Mouse (Mus musculus): ENCODE measurements at regions not wholly inside any gene's neighbourhood (a gene's known extent, or its start where the extent isn't known, plus 50 kb on each side); places are given as distances from the start of the nearest gene placed in this dataset.

- Histone ChIP-seq H3K9ac (replicated peaks; ENCODE audit: low read length, poor library complexity, severe bottlenecking) (no peak overlapping the region), H3K27me3 (ENCODE audit: insufficient read depth, low read length) (no peaks in the 10 kb centered on the region), H3K9me3 (ENCODE audit: low read length) (no peaks in the 10 kb centered on the region), H3K27ac (ENCODE audit: low read depth, low read length) (no peak overlapping the region), H3K36me3 (ENCODE audit: insufficient read depth, low read length) (no peaks in the 10 kb centered on the region), H3K4me2 (ENCODE audit: low read depth, low read length, poor library complexity, severe bottlenecking) (no peak overlapping the region), H3K4me1 (ENCODE audit: insufficient read depth, low read length) (no peaks in the 10 kb centered on the region), H3K4me3 (ENCODE audit: low read depth, low read length) (no peak overlapping the region)
- 14% methylated on average over 12 of the region's 12 CpGs for WGBS
- 0 out of 2 replicates have a peak, but pooled peaks have one; percentile 3 for TF ChIP-seq CTCF (IDR thresholded peaks at IDR 0.05)
- DNase-seq (ENCODE audit: low spot score) (peak; percentile 62), ATAC-seq (ENCODE audit: low FRiP score) (peak; percentile 73; the same call in 1 of the 2 replicates)
Measured at GRCm38 (mm10) chrX:11550164-11550851, 222.7 kb downstream of the H2al1j start.

- H3K4me3 ChIP-seq (ENCODE audit: low read depth, low read length): no peak overlapping the region
- ATAC-seq (ENCODE audit: low FRiP score) (no peak), DNase-seq (ENCODE audit: low spot score) (peak; percentile 6)
- H3K36me3 ChIP-seq (ENCODE audit: insufficient read depth, low read length): no peaks in the 10 kb centered on the region
- H3K27ac ChIP-seq (ENCODE audit: low read depth, low read length): no peak overlapping the region
- 50% methylated on average over 5 of the region's 5 CpGs for WGBS
- no peak overlapping the region for H3K9ac ChIP-seq (replicated peaks; ENCODE audit: low read length, poor library complexity, severe bottlenecking)
- H3K27me3 ChIP-seq (ENCODE audit: insufficient read depth, low read length): no peaks in the 10 kb centered on the region
- no peak for TF ChIP-seq CTCF (IDR thresholded peaks at IDR 0.05)
- no peaks in the 10 kb centered on the region for H3K9me3 ChIP-seq (ENCODE audit: low read length)
- H3K4me2 ChIP-seq (ENCODE audit: low read depth, low read length, poor library complexity, severe bottlenecking): no peak overlapping the region
- H3K4me1 ChIP-seq (ENCODE audit: insufficient read depth, low read length): no peaks in the 10 kb centered on the region
Measured at GRCm38 (mm10) chrX:11552177-11552576, 224.6 kb downstream of the H2al1j start.

- TF ChIP-seq CTCF (IDR thresholded peaks at IDR 0.05): no peak
- no peaks in the 10 kb centered on the region for H3K9me3 ChIP-seq (ENCODE audit: low read length)
- H3K4me1 ChIP-seq (ENCODE audit: insufficient read depth, low read length): no peaks in the 10 kb centered on the region
- no peak overlapping the region for H3K27ac ChIP-seq (ENCODE audit: low read depth, low read length)
- H3K9ac ChIP-seq (replicated peaks; ENCODE audit: low read length, poor library complexity, severe bottlenecking): no peak overlapping the region
- no peak for ATAC-seq (ENCODE audit: low FRiP score)
- H3K36me3 ChIP-seq (ENCODE audit: insufficient read depth, low read length): no peaks in the 10 kb centered on the region
- peak; percentile 52 for DNase-seq (ENCODE audit: low spot score)
- WGBS: 69% methylated on average over 7 of the region's 7 CpGs
- no peaks in the 10 kb centered on the region for H3K27me3 ChIP-seq (ENCODE audit: insufficient read depth, low read length)
- H3K4me3 ChIP-seq (ENCODE audit: low read depth, low read length): no peak overlapping the region
- no peak overlapping the region for H3K4me2 ChIP-seq (ENCODE audit: low read depth, low read length, poor library complexity, severe bottlenecking)
Measured at GRCm38 (mm10) chrX:11555035-11555570, 227.5 kb downstream of the H2al1j start.

GRCm38 (mm10) chrX:11558260-11558659, 230.6 kb downstream of the H2al1j start:
- WGBS: 97% methylated on average over 2 of the region's 2 CpGs
- H3K9me3 ChIP-seq (ENCODE audit: low read length): no peaks in the 10 kb centered on the region
- ATAC-seq (ENCODE audit: low FRiP score) (no peak), DNase-seq (ENCODE audit: low spot score) (no peak)
- no peak for TF ChIP-seq CTCF (IDR thresholded peaks at IDR 0.05)
- no peaks in the 10 kb centered on the region for H3K27me3 ChIP-seq (ENCODE audit: insufficient read depth, low read length)
- no peaks in the 10 kb centered on the region for H3K36me3 ChIP-seq (ENCODE audit: insufficient read depth, low read length)
- no peaks in the 10 kb centered on the region for H3K4me1 ChIP-seq (ENCODE audit: insufficient read depth, low read length)
- no peak overlapping the region for H3K4me3 ChIP-seq (ENCODE audit: low read depth, low read length)
- H3K27ac ChIP-seq (ENCODE audit: low read depth, low read length): no peak overlapping the region
- H3K4me2 ChIP-seq (ENCODE audit: low read depth, low read length, poor library complexity, severe bottlenecking): no peak overlapping the region
- H3K9ac ChIP-seq (replicated peaks; ENCODE audit: low read length, poor library complexity, severe bottlenecking): no peak overlapping the region

GRCm38 (mm10) chrX:11560550-11561276, 233.1 kb downstream of the H2al1j start:
- DNase-seq (ENCODE audit: low spot score) (no peak), ATAC-seq (ENCODE audit: low FRiP score) (no peak; the same call in 1 of the 2 replicates)
- no peak overlapping the region for H3K9ac ChIP-seq (replicated peaks; ENCODE audit: low read length, poor library complexity, severe bottlenecking)
- no peaks in the 10 kb centered on the region for H3K4me1 ChIP-seq (ENCODE audit: insufficient read depth, low read length)
- 58% methylated on average over 16 of the region's 17 CpGs for WGBS
- no peaks in the 10 kb centered on the region for H3K27me3 ChIP-seq (ENCODE audit: insufficient read depth, low read length)
- H3K4me2 ChIP-seq (ENCODE audit: low read depth, low read length, poor library complexity, severe bottlenecking): no peak overlapping the region
- no peaks in the 10 kb centered on the region for H3K9me3 ChIP-seq (ENCODE audit: low read length)
- no peaks in the 10 kb centered on the region for H3K36me3 ChIP-seq (ENCODE audit: insufficient read depth, low read length)
- H3K4me3 ChIP-seq (ENCODE audit: low read depth, low read length): no peak overlapping the region
- no peak for TF ChIP-seq CTCF (IDR thresholded peaks at IDR 0.05)
- no peak overlapping the region for H3K27ac ChIP-seq (ENCODE audit: low read depth, low read length)

GRCm38 (mm10) chrX:11565888-11566287, 238.3 kb downstream of the H2al1j start:
- H3K4me3 ChIP-seq (ENCODE audit: low read depth, low read length): no peak overlapping the region
- TF ChIP-seq CTCF (IDR thresholded peaks at IDR 0.05): no peak

More at GRCm38 (mm10) chrX:11565888-11566287, 238.3 kb downstream of the H2al1j start:
- H3K4me2 ChIP-seq (ENCODE audit: low read depth, low read length, poor library complexity, severe bottlenecking): no peak overlapping the region
- H3K27ac ChIP-seq (ENCODE audit: low read depth, low read length): no peak overlapping the region
- DNase-seq (ENCODE audit: low spot score) (no peak), ATAC-seq (ENCODE audit: low FRiP score) (no peak)
- H3K4me1 ChIP-seq (ENCODE audit: insufficient read depth, low read length): no peaks in the 10 kb centered on the region
- no peaks in the 10 kb centered on the region for H3K36me3 ChIP-seq (ENCODE audit: insufficient read depth, low read length)
- no peaks in the 10 kb centered on the region; the same call in 1 of the 2 replicates for H3K27me3 ChIP-seq (ENCODE audit: insufficient read depth, low read length)
- no peaks in the 10 kb centered on the region for H3K9me3 ChIP-seq (ENCODE audit: low read length)
- 75% methylated on average over 2 of the region's 2 CpGs for WGBS
- H3K9ac ChIP-seq (replicated peaks; ENCODE audit: low read length, poor library complexity, severe bottlenecking): no peak overlapping the region

Data from midbrain, postnatal 0 days (tissue).